Mouse (Mus musculus) cortical plate, adult 2 months (tissue): ENCODE measurements at regions not wholly inside any gene's neighbourhood (a gene's known extent, or its start where the extent isn't known, plus 50 kb on each side); places are given as distances from the start of the nearest gene placed in this dataset.

Source experiments
- CTCF ChIP-seq: fragments of 200-500 bp; IDR thresholded peaks from 2 replicates; pipeline ENCODE4 v1.5.1; 2011; ENCODE audit warnings: mild to moderate bottlenecking, control low read depth, low read length; ENCODE audit not compliant: insufficient read depth; ENCODE audit errors: extremely low read depth
- POLR2A ChIP-seq: fragments of 200-500 bp; IDR thresholded peaks from 2 replicates; pipeline ENCODE4 v1.6.1; 2011; ENCODE audit warnings: mild to moderate bottlenecking, low read length, control low read depth; ENCODE audit not compliant: insufficient read depth; ENCODE audit errors: extremely low read depth

- TF ChIP-seq POLR2A, result no peak
- TF ChIP-seq CTCF, result no peak
These were observed 209.7 kb downstream of the Igsf11 start for GRCm38 (mm10) chr16:39102151-39102550.
